In genomic region chr9:21141922-21142321, GRCm38 (mm10) we compare ENCODE assay signal across 22 mouse cellular contexts. TPM values are rescaled to one million over a fixed set of nuclear protein-coding genes. Genes with fewer than 3 reads are reported as not detected.
DNase-seq lines count a peak whose midpoint lies in the region; ATAC-seq and TF ChIP-seq lines count a peak whose summit lies in the region.
"Had no signal": no experiment of that assay in that cellular context is flagged by ENCODE, and none has a peak within 500 bp of the region (broad histone marks: within the 10 kb centered on the region; RNA-seq: fewer than 3 reads in every experiment).

No protein-coding gene starts in this region.

- peaks cover 20% of the 10 kb centered on the region for H3K4me1 ChIP-seq in heart, embryonic 12.5 days (replicated peaks)
- peaks cover 7 to 8% of the 10 kb centered on the region in 2 experiments for H3K4me1 ChIP-seq in MEL (ENCODE audit: control insufficient read depth in 1 of 2, insufficient read depth in 2 of 2, low read length in 2 of 2)

- 89% methylated on average over 14 of the region's 14 CpGs for whole genome bisulfite sequencing in heart, embryonic 12.5 days

- peaks cover 36% of the 10 kb centered on the region for H3K79me2 ChIP-seq in MEL (ENCODE audit: control insufficient read depth, insufficient read depth, low read length, poor library complexity)

- no peak overlapping the region for H3K27ac ChIP-seq in gastrocnemius, adult 2 months
- H3K27ac ChIP-seq in heart, embryonic 12.5 days (ENCODE audit: poor library complexity, severe bottlenecking): no peak overlapping the region
- H3K27ac ChIP-seq in MEL (ENCODE audit: control insufficient read depth, low read depth, low read length): no peak overlapping the region

- TF ChIP-seq POLR2A in MEL (IDR thresholded peaks at IDR 0.05; ENCODE audit: control insufficient read depth in 1 of 2, insufficient read depth in 1 of 2, low read depth in 1 of 2, low read length in 2 of 2, poor library complexity in 1 of 2): no peak; a peak in 1 of 4 replicates

- H3K4me2 ChIP-seq in heart, embryonic 12.5 days: no peak overlapping the region

- TF ChIP-seq RAD21 in MEL (IDR thresholded peaks at IDR 0.05; ENCODE audit: low read depth, low read length): no peak

- no peak overlapping the region for H3K9ac ChIP-seq in heart, embryonic 12.5 days
- H3K9ac ChIP-seq in MEL (ENCODE audit: control insufficient read depth, low read depth, low read length, poor library complexity, severe bottlenecking): no peak overlapping the region

- peaks cover 88% of the 10 kb centered on the region for H3K36me3 ChIP-seq in heart, embryonic 12.5 days
- H3K36me3 ChIP-seq in MEL (ENCODE audit: control insufficient read depth in 1 of 2, insufficient read depth in 2 of 2, low read length in 2 of 2): peaks cover 10 to 69% of the 10 kb centered on the region in 2 experiments

- TF ChIP-seq CTCF in gastrocnemius, adult 2 months (IDR thresholded peaks at IDR 0.05): no peak
- TF ChIP-seq CTCF in MEL (IDR thresholded peaks at IDR 0.05 in 2 of 3, conservative IDR thresholded peaks at IDR 0.05 in 1 of 3; ENCODE audit: control insufficient read depth in 1 of 3, insufficient read depth in 1 of 3, low read depth in 2 of 3, low read length in 3 of 3, poor library complexity in 1 of 3, severe bottlenecking in 1 of 3): no peak

- intact Hi-C loops in gastrocnemius, adult 2 months (cut with DNase I): no loop called here

- no peaks in the 10 kb centered on the region for H3K9me3 ChIP-seq in heart, embryonic 12.5 days (replicated peaks)
- no peaks in the 10 kb centered on the region for H3K9me3 ChIP-seq in MEL (replicated peaks; ENCODE audit: insufficient read depth, low read length)
- H3K9me3 ChIP-seq: G1E had no signal

- ATAC-seq in heart, embryonic 12.5 days (ENCODE audit: insufficient number of reproducible peaks, low FRiP score): no peak
- ATAC-seq in granulocyte monocyte progenitor cell, adult 5-6 weeks (replicated peaks; ENCODE audit: poor library complexity, severe bottlenecking): no peak
- ATAC-seq: activated CD4-positive, CD25-positive, alpha-beta regulatory T cell, adult 4 months; CD4-positive, CD25-positive, alpha-beta regulatory T cell, adult 4 months; Patski had no signal

- no peak overlapping the region for H3K4me3 ChIP-seq in gastrocnemius, adult 2 months
- H3K4me3 ChIP-seq in heart, embryonic 12.5 days: no peak overlapping the region
- no peak overlapping the region for H3K4me3 ChIP-seq in MEL (ENCODE audit: control insufficient read depth in 1 of 2, insufficient read depth in 1 of 2, low read depth in 2 of 2, low read length in 2 of 2)

- DNase-seq in gastrocnemius, adult 2 months: peak; percentile 10
- DNase-seq in gastrocnemius, postnatal 4 days (ENCODE audit: low spot score in 2 of 2): no peak
- peak; percentile 93 for DNase-seq in heart, adult 11 months
- DNase-seq in MEL (ENCODE audit: low read depth, low spot score): no peak
- DNase-seq: adrenal gland, adult 2 months; adrenal gland, adult 8-10 months; adrenal gland, postnatal 10 days; adrenal gland, postnatal 14 days; adrenal gland, postnatal 25 days; adrenal gland, postnatal 36 days; B cell, adult 2 months; cerebellum, adult 11 months; cerebellum, adult 11-12 months; cerebellum, adult 18-20 months; cerebellum, adult 2 months had no signal

- no peak for TF ChIP-seq EP300 in MEL (IDR thresholded peaks at IDR 0.05; ENCODE audit: low read depth in 1 of 2, low read length in 2 of 2)

- no peaks in the 10 kb centered on the region for H3K27me3 ChIP-seq in heart, embryonic 12.5 days (replicated peaks)
- H3K27me3 ChIP-seq in MEL (ENCODE audit: control insufficient read depth in 1 of 2, insufficient read depth in 2 of 2, low read length in 2 of 2): no peaks in the 10 kb centered on the region
- H3K27me3 ChIP-seq: CH12.LX, Patski had no signal

TF ChIP-seq in MEL, 35 proteins besides CTCF, POLR2A, EP300 and RAD21:
- TF ChIP-seq USF1 (IDR thresholded peaks at IDR 0.05; ENCODE audit: low read depth, low read length) (no peak), POLR2AphosphoS2 (IDR thresholded peaks at IDR 0.05; ENCODE audit: low read length) (0 out of 2 replicates have a peak, but pooled peaks have one; percentile 21)
TF ChIP-seq in MEL: peak in this region for 1.

RNA-seq across cellular contexts. Expression of gene Cdc37, which starts 7.9 kb away (rescaled TPM):
- total RNA-seq in gastrocnemius, adult 2 months (2021): 100 to 1,000 TPM; 116 to 139 TPM
- 100 to 1,000 TPM; 160 to 163 TPM for total RNA-seq in gastrocnemius, postnatal 4 days (2021)
- 232 and 241 TPM in 2 replicates for polyA plus RNA-seq in heart, embryonic 12.5 days (2016; fragmentation: Nextera tagmentation; extraction: Ambion mirVana)
- total RNA-seq in MEL (2012; rRNA removed): 751 and 779 TPM in 2 replicates
- polyA plus RNA-seq in MEL (2012; ENCODE audit: insufficient read depth in 1 of 2, insufficient read length in 2 of 2, low read depth in 1 of 2, low replicate concordance in 2 of 2, missing spikeins in 1 of 2): 1,000 to 10,000 TPM in 1 of 2 experiments, 100 to 1,000 TPM in 1; 914 to 1,631 TPM
- 120 and 157 TPM in 2 replicates for total RNA-seq in granulocyte monocyte progenitor cell, adult 5-6 weeks (2014; fragmentation: Nextera tagmentation)
- total RNA-seq in granulocyte monocyte progenitor cell, adult 5-6 weeks (2017): 285 and 306 TPM in 2 replicates

RNA-seq across cellular contexts. Expression of gene Tyk2, which starts 10.9 kb away (rescaled TPM):
- total RNA-seq in gastrocnemius, adult 2 months (2021): 1 to 10 TPM; 4.4 to 5.9 TPM
- 1 to 10 TPM; 9.3 TPM for total RNA-seq in gastrocnemius, postnatal 4 days (2021)
- 15.3 and 17.5 TPM in 2 replicates for polyA plus RNA-seq in heart, embryonic 12.5 days (2016; fragmentation: Nextera tagmentation; extraction: Ambion mirVana)
- total RNA-seq in MEL (2012; rRNA removed): 43.8 and 45.6 TPM in 2 replicates
- 10 to 100 TPM in 1 of 2 experiments, not detected in 1; 63.3 TPM for polyA plus RNA-seq in MEL (2012; ENCODE audit: insufficient read depth in 1 of 2, insufficient read length in 2 of 2, low read depth in 1 of 2, low replicate concordance in 2 of 2, missing spikeins in 1 of 2)
- 27.1 and 28.6 TPM in 2 replicates for total RNA-seq in granulocyte monocyte progenitor cell, adult 5-6 weeks (2014; fragmentation: Nextera tagmentation)
- 19.0 and 19.8 TPM in 2 replicates for total RNA-seq in granulocyte monocyte progenitor cell, adult 5-6 weeks (2017)

RNA-seq across cellular contexts. Expression of gene Pde4a, which starts 23.6 kb away (rescaled TPM):
- 10 to 100 TPM; 39.0 to 66.8 TPM for total RNA-seq in gastrocnemius, adult 2 months (2021)
- total RNA-seq in gastrocnemius, postnatal 4 days (2021): 10 to 100 TPM; 11.6 to 13.8 TPM
- polyA plus RNA-seq in heart, embryonic 12.5 days (2016; fragmentation: Nextera tagmentation; extraction: Ambion mirVana): 10.1 and 10.2 TPM in 2 replicates
- 13.8 and 16.6 TPM in 2 replicates for total RNA-seq in MEL (2012; rRNA removed)
- polyA plus RNA-seq in MEL (2012; ENCODE audit: insufficient read depth in 1 of 2, insufficient read length in 2 of 2, low read depth in 1 of 2, low replicate concordance in 2 of 2, missing spikeins in 1 of 2): 10 to 100 TPM; 45.6 to 53.9 TPM
- 19.9 and 25.7 TPM in 2 replicates for total RNA-seq in granulocyte monocyte progenitor cell, adult 5-6 weeks (2014; fragmentation: Nextera tagmentation)
- 3.8 and 4.1 TPM in 2 replicates for total RNA-seq in granulocyte monocyte progenitor cell, adult 5-6 weeks (2017)

RNA-seq across cellular contexts. Expression of gene Raver1, which starts 50.1 kb away (rescaled TPM):
- 10 to 100 TPM; 17.1 to 19.5 TPM for total RNA-seq in gastrocnemius, adult 2 months (2021)
- 10 to 100 TPM; 33.0 to 37.3 TPM for total RNA-seq in gastrocnemius, postnatal 4 days (2021)
- 62.9 and 67.7 TPM in 2 replicates for polyA plus RNA-seq in heart, embryonic 12.5 days (2016; fragmentation: Nextera tagmentation; extraction: Ambion mirVana)
- total RNA-seq in MEL (2012; rRNA removed): 50.0 and 60.1 TPM in 2 replicates
- polyA plus RNA-seq in MEL (2012; ENCODE audit: insufficient read depth in 1 of 2, insufficient read length in 2 of 2, low read depth in 1 of 2, low replicate concordance in 2 of 2, missing spikeins in 1 of 2): 100 to 1,000 TPM in 1 of 2 experiments, not detected in 1; 291 TPM
- 59.8 and 74.1 TPM in 2 replicates for total RNA-seq in granulocyte monocyte progenitor cell, adult 5-6 weeks (2014; fragmentation: Nextera tagmentation)
- 19.6 and 22.9 TPM in 2 replicates for total RNA-seq in granulocyte monocyte progenitor cell, adult 5-6 weeks (2017)

RNA-seq across cellular contexts. Expression of gene Gm38431, which starts 50.1 kb away (rescaled TPM):
- 1 to 10 TPM; 1.2 to 1.6 TPM for total RNA-seq in gastrocnemius, adult 2 months (2021)
- total RNA-seq in gastrocnemius, postnatal 4 days (2021): 1 to 10 TPM; 1.3 to 1.7 TPM
- 1.8 and 2.0 TPM in 2 replicates for polyA plus RNA-seq in heart, embryonic 12.5 days (2016; fragmentation: Nextera tagmentation; extraction: Ambion mirVana)
- total RNA-seq in MEL (2012; rRNA removed): 42.1 and 47.8 TPM in 2 replicates
- polyA plus RNA-seq in MEL (2012; ENCODE audit: insufficient read depth in 1 of 2, insufficient read length in 2 of 2, low read depth in 1 of 2, low replicate concordance in 2 of 2, missing spikeins in 1 of 2): 100 to 1,000 TPM in 1 of 2 experiments, 10 to 100 TPM in 1; 38.9 to 191 TPM
- 61.0 and 67.3 TPM in 2 replicates for total RNA-seq in granulocyte monocyte progenitor cell, adult 5-6 weeks (2014; fragmentation: Nextera tagmentation)
- 5.5 and 7.5 TPM in 2 replicates for total RNA-seq in granulocyte monocyte progenitor cell, adult 5-6 weeks (2017)

Comparison
In these comparisons a context has a peak if more than half of its experiments do, and no peak if none do; other contexts are left out.
1. DNase-seq: peak in gastrocnemius, adult 2 months (single experiment) and heart, adult 11 months (single experiment); none in gastrocnemius, postnatal 4 days (0 of 2) and MEL (single experiment).